Mouse (Mus musculus): ENCODE measurements around the gene Lum.

DNA sequence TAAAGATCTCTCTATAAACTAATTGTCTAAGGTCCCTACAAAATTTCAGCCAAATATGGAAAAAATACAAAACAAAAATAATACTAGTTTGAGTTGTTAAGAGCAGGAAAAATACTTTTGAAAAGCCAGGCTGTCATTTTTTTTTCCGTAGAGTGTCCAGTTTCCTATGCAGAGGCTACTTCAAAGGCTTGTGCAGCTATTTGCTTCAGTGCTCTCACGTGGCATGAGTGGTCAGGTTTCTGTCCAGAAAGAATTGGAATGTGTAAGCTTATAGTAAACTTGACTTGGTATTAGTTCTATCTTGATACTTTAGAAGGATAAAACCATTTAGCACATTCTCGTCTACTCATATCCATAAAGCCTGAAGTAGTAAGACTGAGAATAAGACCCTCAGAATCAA, 26.8 kb downstream of the Lum start:
- TF ChIP-seq POLR2A (IDR thresholded peaks at IDR 0.05; ENCODE audit: borderline replicate concordance, extremely low read depth, low read depth, low read length) (no peak), CTCF (IDR thresholded peaks at IDR 0.05; ENCODE audit: insufficient read depth, low read length) (no peak)

Data from lung, adult 2 months (tissue).